Comparison of ENCODE assay signal across 8 mouse cellular contexts in the genomic region with DNA sequence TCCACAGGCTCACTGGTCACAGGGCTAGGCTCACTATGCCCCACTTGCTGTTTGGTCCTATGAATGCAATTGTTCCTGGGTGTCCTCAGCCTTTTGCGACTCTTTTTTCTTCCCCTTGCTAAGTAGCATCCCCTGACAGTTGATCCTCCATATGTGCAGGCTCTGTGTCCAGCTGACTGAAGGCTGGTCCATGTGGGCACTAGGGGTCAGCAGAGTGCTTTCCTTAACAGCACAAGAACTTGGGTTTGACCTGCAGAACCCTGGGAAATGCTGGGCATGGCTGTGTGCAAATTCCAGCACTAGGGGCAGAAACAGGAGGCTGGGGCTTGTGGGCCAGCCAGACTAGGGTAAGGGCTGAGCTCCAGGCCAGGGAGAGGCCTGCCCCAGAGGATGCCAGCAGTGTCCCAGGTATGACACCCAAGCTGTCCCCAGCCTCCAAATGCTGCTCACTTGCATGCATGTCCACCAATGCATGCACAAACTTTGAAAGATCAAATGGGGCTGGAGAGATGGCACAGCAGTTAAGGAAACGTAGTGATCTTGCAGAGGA. TPM values are rescaled to one million over a fixed set of nuclear protein-coding genes. Genes with fewer than 3 reads are reported as not detected.
DNase-seq lines count a peak whose midpoint lies in the region; ATAC-seq and TF ChIP-seq lines count a peak whose summit lies in the region.
"Not testable (repeated sequence)": the region's sequence is repeated elsewhere in the genome, so short reads cannot be mapped to it uniquely, and the experiment has no call there.
"Had no signal": no experiment of that assay in that cellular context is flagged by ENCODE, and none has a peak within 500 bp of the region (broad histone marks: within the 10 kb centered on the region; RNA-seq: fewer than 3 reads in every experiment).

No protein-coding gene starts in this region.

- H3K9me3 ChIP-seq in intestine, embryonic 14.5 days (ENCODE audit: control insufficient read depth, low read length) = not testable (repeated sequence)

- peak; percentile 41 to 52 for DNase-seq in adrenal gland, adult 18-20 months (ENCODE audit: low spot score in 2 of 2)
- DNase-seq in gastrocnemius, adult 2 months; left cerebral cortex, adult 2 months (ENCODE audit: extremely low spot score in 1 of 2, low spot score in 2 of 2): not testable (repeated sequence)
- peak; percentile 59 for DNase-seq in intestine, embryonic 14.5 days (ENCODE audit: low spot score)
- peak; percentile 78 for DNase-seq in retina, embryonic 14.5 days (ENCODE audit: low spot score)

- H3K4me2 ChIP-seq in intestine, embryonic 14.5 days (ENCODE audit: low read length) = not testable (repeated sequence)

- not testable (repeated sequence) for H3K9ac ChIP-seq in intestine, embryonic 14.5 days (ENCODE audit: low read length)

- 45% methylated on average over 2 of the region's 2 CpGs for WGBS in intestine, embryonic 14.5 days

- peak; percentile 42; the same call in 1 of the 2 replicates for ATAC-seq in common myeloid progenitor, adult 5-6 weeks (replicated peaks; ENCODE audit: low read depth, poor library complexity, severe bottlenecking)
- ATAC-seq in intestine, embryonic 14.5 days (replicated peaks; ENCODE audit: low FRiP score, low TSS enrichment, low read depth) = peak; percentile 58
- ATAC-seq in megakaryocyte-erythroid progenitor cell, adult 5-6 weeks (replicated peaks; ENCODE audit: low FRiP score, low TSS enrichment, poor library complexity, severe bottlenecking) = peak; percentile 42

- not testable (repeated sequence) for H3K27me3 ChIP-seq in intestine, embryonic 14.5 days (replicated peaks; ENCODE audit: control insufficient read depth, insufficient read depth, low read length)

- H3K27ac ChIP-seq in gastrocnemius, adult 2 months; intestine, embryonic 14.5 days (ENCODE audit: low read depth); left cerebral cortex, adult 2 months: not testable (repeated sequence)

- TF ChIP-seq CTCF in gastrocnemius, adult 2 months (IDR thresholded peaks at IDR 0.05) = peak; percentile 39
- peak; percentile 39 for TF ChIP-seq CTCF in left cerebral cortex, adult 2 months (IDR thresholded peaks at IDR 0.05)

- intact Hi-C loops in gastrocnemius, adult 2 months (cut with DNase I); left cerebral cortex, adult 2 months (cut with DNase I): not testable (repeated sequence)

- not testable (repeated sequence) for H3K4me1 ChIP-seq in intestine, embryonic 14.5 days (replicated peaks; ENCODE audit: control insufficient read depth, insufficient read depth, low read length)

- H3K36me3 ChIP-seq in intestine, embryonic 14.5 days (ENCODE audit: control insufficient read depth, insufficient read depth, low read length) = not testable (repeated sequence)

- not testable (repeated sequence) for H3K4me3 ChIP-seq in gastrocnemius, adult 2 months; intestine, embryonic 14.5 days (ENCODE audit: low read depth, low read length); left cerebral cortex, adult 2 months

RNA-seq across cellular contexts. Expression of gene Fcho1, which starts 25.9 kb away (rescaled TPM):
- total RNA-seq in adrenal gland, adult 18-20 months (2021) = 1 to 10 TPM; 1.9 to 2.3 TPM
- 64.3 and 91.5 TPM in 2 replicates for total RNA-seq in common myeloid progenitor, adult 5-6 weeks (2017)
- total RNA-seq in gastrocnemius, adult 2 months (2021) = not detected
- polyA plus RNA-seq in intestine, embryonic 14.5 days (2014; fragmentation: Nextera tagmentation; extraction: Ambion mirVana) = 5.8 and 6.9 TPM in 2 replicates
- 100 to 1,000 TPM; 184 TPM for total RNA-seq in left cerebral cortex, adult 2 months (2021)
- total RNA-seq in megakaryocyte-erythroid progenitor cell, adult 5-6 weeks (2014; fragmentation: Nextera tagmentation) = 183 and 235 TPM in 2 replicates
- total RNA-seq in megakaryocyte-erythroid progenitor cell, adult 5-6 weeks (2017) = 68.1 and 88.4 TPM in 2 replicates

RNA-seq across cellular contexts. Expression of gene B3gnt3, which starts 49.8 kb away (rescaled TPM):
- total RNA-seq in adrenal gland, adult 18-20 months (2021) = 1 to 10 TPM; 3.5 to 4.3 TPM
- 0.23 TPM in 1 of 2 replicates, not detected in the other for total RNA-seq in common myeloid progenitor, adult 5-6 weeks (2017)
- total RNA-seq in gastrocnemius, adult 2 months (2021) = 1 to 10 TPM; 2.1 to 2.9 TPM
- 6.9 and 8.4 TPM in 2 replicates for polyA plus RNA-seq in intestine, embryonic 14.5 days (2014; fragmentation: Nextera tagmentation; extraction: Ambion mirVana)
- total RNA-seq in left cerebral cortex, adult 2 months (2021) = under 1 TPM; 0.68 to 0.79 TPM
- 0.42 and 0.79 TPM in 2 replicates for total RNA-seq in megakaryocyte-erythroid progenitor cell, adult 5-6 weeks (2014; fragmentation: Nextera tagmentation)
- total RNA-seq in megakaryocyte-erythroid progenitor cell, adult 5-6 weeks (2017) = 0.30 and 0.99 TPM in 2 replicates
- total RNA-seq: granulocyte monocyte progenitor cell, adult 5-6 weeks had no signal

Comparison
In these comparisons a context has a peak if more than half of its experiments do, and no peak if none do; other contexts are left out.
1. RNA of gene Fcho1, which starts 25.9 kb away (total RNA-seq): 68.1 to 235 TPM in megakaryocyte-erythroid progenitor cell, adult 5-6 weeks, 184 TPM in left cerebral cortex, adult 2 months and 64.3 to 91.5 TPM in common myeloid progenitor, adult 5-6 weeks; 1.9 to 2.3 TPM in adrenal gland, adult 18-20 months and not detected in gastrocnemius, adult 2 months; every median in the first group is over 10 times any median in the second.
2. Peak in every context shown above with its lines, with median percentiles within 50 percentile points of each other: ATAC-seq.